In the genomic region with DNA sequence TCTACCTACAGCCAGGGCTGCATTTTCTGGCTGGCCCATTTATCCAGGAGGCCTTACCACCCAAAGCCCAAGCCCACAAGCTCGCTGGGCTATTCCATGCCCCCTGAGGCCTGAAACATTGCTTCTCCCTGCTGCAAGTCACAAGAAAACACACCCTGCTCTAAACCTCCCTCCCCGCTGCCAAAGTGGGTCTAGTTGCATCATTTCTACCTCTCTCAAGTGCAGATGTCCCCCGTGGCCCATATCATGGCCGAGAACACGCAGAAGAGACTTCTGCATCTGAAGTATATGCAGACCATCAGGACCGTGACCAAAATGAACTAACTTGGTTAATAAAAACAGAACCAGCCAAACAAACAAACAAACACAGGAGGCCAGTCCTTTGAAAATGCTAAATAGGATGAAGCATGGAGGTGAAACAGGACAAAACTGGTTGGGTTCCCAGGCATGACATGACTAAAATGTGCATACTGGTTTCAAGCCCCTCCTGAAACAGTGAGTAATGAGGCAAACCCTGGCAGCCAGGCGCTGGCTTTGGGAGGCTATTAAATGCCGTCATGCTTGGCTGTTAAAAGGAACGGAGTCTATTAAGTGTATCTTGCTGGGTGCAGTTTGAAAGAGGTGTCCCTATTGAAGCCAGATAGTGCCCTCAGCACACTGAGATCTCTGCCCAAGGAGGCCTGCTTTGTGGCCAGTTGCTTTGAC, we compare ENCODE assay signal across 11 mouse cellular contexts. TPM values are rescaled to one million over a fixed set of nuclear protein-coding genes. Genes with fewer than 3 reads are reported as not detected.
DNase-seq lines count a peak whose midpoint lies in the region; ATAC-seq and TF ChIP-seq lines count a peak whose summit lies in the region.
"Had no signal": no experiment of that assay in that cellular context is flagged by ENCODE, and none has a peak within 500 bp of the region (broad histone marks: within the 10 kb centered on the region; RNA-seq: fewer than 3 reads in every experiment).

No protein-coding gene starts in this region.

- no peak for TF ChIP-seq POLR2A in myocyte (IDR thresholded peaks at IDR 0.05; ENCODE audit: insufficient read length, low read depth)

- H3K9ac ChIP-seq in kidney, embryonic 15.5 days: no peak overlapping the region
- H3K9ac ChIP-seq in forebrain, embryonic 15.5 days (replicated peaks): no peak overlapping the region
- 0 out of 2 replicates have a peak overlapping the region, but pooled peaks have one; percentile 6 for H3K9ac ChIP-seq in hindbrain, embryonic 15.5 days
- H3K9ac ChIP-seq in liver, embryonic 12.5 days: no peak overlapping the region
- no peak overlapping the region for H3K9ac ChIP-seq in liver, postnatal 0 days (replicated peaks)
- no peak overlapping the region for H3K9ac ChIP-seq in lung, postnatal 0 days (replicated peaks; ENCODE audit: low read depth)
- H3K9ac ChIP-seq: embryonic facial prominence, embryonic 15.5 days; stomach, embryonic 15.5 days had no signal

- TF ChIP-seq CTCF in liver, postnatal 0 days (IDR thresholded peaks at IDR 0.05; ENCODE audit: low read depth): no peak
- no peak for TF ChIP-seq CTCF in lung, postnatal 0 days (IDR thresholded peaks at IDR 0.05)

- TF ChIP-seq EP300 in liver, postnatal 0 days (IDR thresholded peaks at IDR 0.05; ENCODE audit: low read depth): no peak
- no peak for TF ChIP-seq EP300 in lung, postnatal 0 days (IDR thresholded peaks at IDR 0.05)

- no peak overlapping the region for H3ac ChIP-seq in myocyte (ENCODE audit: control insufficient read depth, insufficient read length)

- H3K4me2 ChIP-seq in kidney, embryonic 15.5 days: no peak overlapping the region
- H3K4me2 ChIP-seq in forebrain, embryonic 15.5 days (replicated peaks): no peak overlapping the region
- peak overlapping the region; percentile 14 for H3K4me2 ChIP-seq in hindbrain, embryonic 15.5 days
- H3K4me2 ChIP-seq in myocyte (ENCODE audit: low read depth): no peak overlapping the region
- no peak overlapping the region for H3K4me2 ChIP-seq in liver, embryonic 12.5 days
- no peak overlapping the region for H3K4me2 ChIP-seq in liver, postnatal 0 days (ENCODE audit: low read depth, low read length)
- H3K4me2 ChIP-seq in lung, postnatal 0 days (replicated peaks; ENCODE audit: low read depth, low read length): no peak overlapping the region
- H3K4me2 ChIP-seq: embryonic facial prominence, embryonic 15.5 days; liver, embryonic 11.5 days had no signal

- no peaks in the 10 kb centered on the region for H3K9me3 ChIP-seq in kidney, embryonic 15.5 days (replicated peaks)
- H3K9me3 ChIP-seq in forebrain, embryonic 15.5 days: no peaks in the 10 kb centered on the region
- H3K9me3 ChIP-seq in hindbrain, embryonic 15.5 days: no peaks in the 10 kb centered on the region
- H3K9me3 ChIP-seq in liver, embryonic 12.5 days (replicated peaks): no peaks in the 10 kb centered on the region
- no peaks in the 10 kb centered on the region for H3K9me3 ChIP-seq in liver, postnatal 0 days (ENCODE audit: low read length)
- H3K9me3 ChIP-seq in lung, postnatal 0 days (ENCODE audit: low read length): no peaks in the 10 kb centered on the region
- H3K9me3 ChIP-seq: embryonic facial prominence, embryonic 15.5 days; stomach, embryonic 15.5 days had no signal

- no peak for DNase-seq in kidney, adult 18-20 months
- no peak for DNase-seq in liver, postnatal 0 days
- no peak for DNase-seq in lung, postnatal 0 days (ENCODE audit: low spot score)

- H3K79me2 ChIP-seq in myocyte (ENCODE audit: control insufficient read depth, insufficient read depth): no peaks in the 10 kb centered on the region

- 59% methylated on average over 9 of the region's 9 CpGs for WGBS in kidney, embryonic 15.5 days
- 66% methylated on average over 9 of the region's 9 CpGs for WGBS in forebrain, embryonic 15.5 days
- WGBS in hindbrain, embryonic 15.5 days: 40% methylated on average over 9 of the region's 9 CpGs
- 82% methylated on average over 9 of the region's 9 CpGs for WGBS in liver, embryonic 12.5 days (ENCODE audit: insufficient replicate concordance)
- 78% methylated on average over 9 of the region's 9 CpGs for WGBS in liver, postnatal 0 days (ENCODE audit: insufficient replicate concordance)
- 86% methylated on average over 9 of the region's 9 CpGs for WGBS in lung, postnatal 0 days

- H3K4me1 ChIP-seq in kidney, embryonic 15.5 days: peaks cover 27% of the 10 kb centered on the region
- peaks cover 56% of the 10 kb centered on the region for H3K4me1 ChIP-seq in forebrain, embryonic 15.5 days
- peaks cover 73% of the 10 kb centered on the region for H3K4me1 ChIP-seq in hindbrain, embryonic 15.5 days (replicated peaks)
- H3K4me1 ChIP-seq in liver, embryonic 12.5 days: 0 out of 2 replicates have a peak, but pooled peaks cover 3% of the 10 kb centered on the region
- 0 out of 2 replicates have a peak, but pooled peaks cover 2% of the 10 kb centered on the region for H3K4me1 ChIP-seq in liver, postnatal 0 days (ENCODE audit: insufficient read depth)
- H3K4me1 ChIP-seq in lung, postnatal 0 days (ENCODE audit: insufficient read depth, low read depth, low read length): no peaks in the 10 kb centered on the region

- peak; percentile 83 for ATAC-seq in kidney, embryonic 15.5 days (replicated peaks; ENCODE audit: low FRiP score)
- ATAC-seq in forebrain, embryonic 15.5 days (replicated peaks): no peak
- ATAC-seq in hindbrain, embryonic 15.5 days (ENCODE audit: low FRiP score, low read depth): 0 out of 2 replicates have a peak, but pooled peaks have one; percentile 9
- ATAC-seq in liver, embryonic 12.5 days: no peak
- ATAC-seq in liver, postnatal 0 days: no peak
- ATAC-seq in lung, postnatal 0 days: no peak

- no peaks in the 10 kb centered on the region for H3K27me3 ChIP-seq in kidney, embryonic 15.5 days
- H3K27me3 ChIP-seq in forebrain, embryonic 15.5 days: no peaks in the 10 kb centered on the region
- no peaks in the 10 kb centered on the region for H3K27me3 ChIP-seq in hindbrain, embryonic 15.5 days
- no peaks in the 10 kb centered on the region for H3K27me3 ChIP-seq in myocyte (ENCODE audit: control insufficient read depth, insufficient read depth, insufficient read length)
- H3K27me3 ChIP-seq in liver, embryonic 12.5 days (replicated peaks): no peaks in the 10 kb centered on the region
- no peaks in the 10 kb centered on the region for H3K27me3 ChIP-seq in liver, postnatal 0 days (ENCODE audit: insufficient read depth, low read length)
- H3K27me3 ChIP-seq in lung, postnatal 0 days (replicated peaks; ENCODE audit: insufficient read depth, low read length): no peaks in the 10 kb centered on the region
- H3K27me3 ChIP-seq: embryonic facial prominence, embryonic 15.5 days; stomach, embryonic 15.5 days had no signal

- H3K4me3 ChIP-seq in kidney, embryonic 15.5 days (replicated peaks): no peak overlapping the region
- H3K4me3 ChIP-seq in forebrain, embryonic 15.5 days: no peak overlapping the region
- H3K4me3 ChIP-seq in hindbrain, embryonic 15.5 days: no peak overlapping the region
- H3K4me3 ChIP-seq in myocyte: no peak overlapping the region
- no peak overlapping the region for H3K4me3 ChIP-seq in liver, embryonic 12.5 days
- no peak overlapping the region for H3K4me3 ChIP-seq in liver, postnatal 0 days (ENCODE audit: low read depth, low read length)
- H3K4me3 ChIP-seq in lung, postnatal 0 days (ENCODE audit: low read depth, low read length): no peak overlapping the region
- H3K4me3 ChIP-seq: embryonic facial prominence, embryonic 15.5 days; stomach, embryonic 15.5 days had no signal

- H3K27ac ChIP-seq in kidney, embryonic 15.5 days: peak overlapping the region; percentile 88
- H3K27ac ChIP-seq in forebrain, embryonic 15.5 days (replicated peaks): peak overlapping the region; percentile 35
- H3K27ac ChIP-seq in hindbrain, embryonic 15.5 days (replicated peaks): peak overlapping the region; percentile 87
- H3K27ac ChIP-seq in liver, embryonic 12.5 days: no peak overlapping the region
- H3K27ac ChIP-seq in liver, postnatal 0 days (ENCODE audit: low read depth): no peak overlapping the region
- H3K27ac ChIP-seq in lung, postnatal 0 days (ENCODE audit: low read length): no peak overlapping the region
- H3K27ac ChIP-seq: embryonic facial prominence, embryonic 15.5 days; stomach, embryonic 15.5 days had no signal

- H3K36me3 ChIP-seq in kidney, embryonic 15.5 days: no peaks in the 10 kb centered on the region
- H3K36me3 ChIP-seq in forebrain, embryonic 15.5 days: no peaks in the 10 kb centered on the region
- H3K36me3 ChIP-seq in hindbrain, embryonic 15.5 days: no peaks in the 10 kb centered on the region
- H3K36me3 ChIP-seq in myocyte (ENCODE audit: control insufficient read depth, insufficient read depth): peaks cover 4% of the 10 kb centered on the region
- H3K36me3 ChIP-seq in liver, embryonic 12.5 days: no peaks in the 10 kb centered on the region
- no peaks in the 10 kb centered on the region for H3K36me3 ChIP-seq in liver, postnatal 0 days (replicated peaks; ENCODE audit: insufficient read depth, low read length)
- no peaks in the 10 kb centered on the region for H3K36me3 ChIP-seq in lung, postnatal 0 days (ENCODE audit: insufficient read depth, low read length)
- H3K36me3 ChIP-seq: embryonic facial prominence, embryonic 15.5 days; stomach, embryonic 15.5 days had no signal

TF ChIP-seq in myocyte, 11 proteins besides CTCF, POLR2A, EP300 and RAD21:
- no peak for TF ChIP-seq MYOG (IDR thresholded peaks at IDR 0.05; ENCODE audit: control insufficient read depth in 1 of 3, insufficient read depth in 1 of 3, insufficient read length in 2 of 3, low read depth in 2 of 3)
- TF ChIP-seq POLR2AphosphoS2 (IDR thresholded peaks at IDR 0.05; ENCODE audit: insufficient read length, low read depth): peak; percentile 37

RNA-seq across cellular contexts. Expression of gene Gm21954, which starts 52.6 kb away (rescaled TPM):
- polyA plus RNA-seq in kidney, embryonic 15.5 days (2015; fragmentation: Nextera tagmentation; extraction: Ambion mirVana): not detected in 2 replicates
- not detected in 2 replicates for polyA plus RNA-seq in forebrain, embryonic 15.5 days (2015; fragmentation: Nextera tagmentation; extraction: Ambion mirVana)
- not detected in 2 replicates for polyA plus RNA-seq in hindbrain, embryonic 15.5 days (2015; fragmentation: Nextera tagmentation; extraction: Ambion mirVana)
- polyA plus RNA-seq in myocyte (2012; fragmentation: generic; extraction: Trizol): not detected
- not detected in 2 replicates for polyA plus RNA-seq in liver, embryonic 12.5 days (2016; fragmentation: Nextera tagmentation; extraction: Ambion mirVana)
- polyA plus RNA-seq in liver, postnatal 0 days (2015; fragmentation: Nextera tagmentation; extraction: Ambion mirVana): not detected in 2 replicates
- not detected in 2 replicates for polyA plus RNA-seq in lung, postnatal 0 days (2015; fragmentation: Nextera tagmentation; extraction: Ambion mirVana)
- polyA plus RNA-seq: embryonic facial prominence, embryonic 15.5 days; liver, embryonic 11.5 days; stomach, embryonic 15.5 days had no signal

Comparison
In these comparisons a context has a peak if more than half of its experiments do, and no peak if none do; other contexts are left out.
1. ATAC-seq: peak in kidney, embryonic 15.5 days (single experiment) and hindbrain, embryonic 15.5 days (single experiment); none in forebrain, embryonic 15.5 days (single experiment), liver, embryonic 12.5 days (single experiment), liver, postnatal 0 days (single experiment) and lung, postnatal 0 days (single experiment).
2. H3K27ac ChIP-seq: peak in kidney, embryonic 15.5 days (single experiment), forebrain, embryonic 15.5 days (single experiment) and hindbrain, embryonic 15.5 days (single experiment); none in liver, embryonic 12.5 days (single experiment), liver, postnatal 0 days (single experiment) and lung, postnatal 0 days (single experiment).